Mouse (Mus musculus): ENCODE results near the gene Abcb11. TPM values are rescaled to one million over a fixed set of nuclear protein-coding genes. Genes with fewer than 3 reads are reported as not detected.

Abcb11 gene
- polyA plus RNA-seq, 2 experiments = not detected

GRCm38 (mm10) chr2:69232101-69232500 is 110.3 kb downstream of the Abcb11 start:
- DNase-seq (ENCODE audit: low spot score) (no peak), ATAC-seq (ENCODE audit: low FRiP score, low read depth) (no peak)
- no peak overlapping the region for H3K9ac ChIP-seq (ENCODE audit: low read depth, low read length, severe bottlenecking)
- H3K4me3 ChIP-seq (replicated peaks; ENCODE audit: low read length) = no peak overlapping the region
- no peak overlapping the region for H3K4me2 ChIP-seq (replicated peaks; ENCODE audit: low read depth, low read length, severe bottlenecking)
- H3K36me3 ChIP-seq (ENCODE audit: control insufficient read depth, insufficient read depth, low read length) = no peaks in the 10 kb centered on the region
- H3K9me3 ChIP-seq (ENCODE audit: control insufficient read depth, low read length) = no peaks in the 10 kb centered on the region
- no peaks in the 10 kb centered on the region for H3K27me3 ChIP-seq (ENCODE audit: control insufficient read depth, insufficient read depth, low read length)
- no peak for TF ChIP-seq POLR2A (IDR thresholded peaks at IDR 0.05; ENCODE audit: borderline replicate concordance, extremely low read depth, insufficient read depth, insufficient read length)
- no peak overlapping the region for H3K27ac ChIP-seq (replicated peaks; ENCODE audit: low read depth, low read length)
- H3K4me1 ChIP-seq (ENCODE audit: control insufficient read depth, insufficient read depth, low read length) = no peaks in the 10 kb centered on the region

- no peaks in the 10 kb centered on the region for H3K4me1 ChIP-seq (ENCODE audit: control insufficient read depth, insufficient read depth, low read length)
- H3K9me3 ChIP-seq (ENCODE audit: control insufficient read depth, low read length) = no peaks in the 10 kb centered on the region
- DNase-seq (ENCODE audit: low spot score) (no peak), ATAC-seq (ENCODE audit: low FRiP score, low read depth) (no peak)
- no peak overlapping the region for H3K4me2 ChIP-seq (replicated peaks; ENCODE audit: low read depth, low read length, severe bottlenecking)
- no peaks in the 10 kb centered on the region for H3K36me3 ChIP-seq (ENCODE audit: control insufficient read depth, insufficient read depth, low read length)
- H3K4me3 ChIP-seq (replicated peaks; ENCODE audit: low read length) = no peak overlapping the region
- TF ChIP-seq POLR2A (IDR thresholded peaks at IDR 0.05; ENCODE audit: borderline replicate concordance, extremely low read depth, insufficient read depth, insufficient read length) = no peak
- H3K27me3 ChIP-seq (ENCODE audit: control insufficient read depth, insufficient read depth, low read length) = no peaks in the 10 kb centered on the region
- 80% methylated on average over 2 of the region's 2 CpGs for WGBS
- H3K9ac ChIP-seq (ENCODE audit: low read depth, low read length, severe bottlenecking) = no peak overlapping the region
- H3K27ac ChIP-seq (replicated peaks; ENCODE audit: low read depth, low read length) = no peak overlapping the region
Observed at GRCm38 (mm10) chr2:69230137-69230536, 112.3 kb downstream of the Abcb11 start.

DNA sequence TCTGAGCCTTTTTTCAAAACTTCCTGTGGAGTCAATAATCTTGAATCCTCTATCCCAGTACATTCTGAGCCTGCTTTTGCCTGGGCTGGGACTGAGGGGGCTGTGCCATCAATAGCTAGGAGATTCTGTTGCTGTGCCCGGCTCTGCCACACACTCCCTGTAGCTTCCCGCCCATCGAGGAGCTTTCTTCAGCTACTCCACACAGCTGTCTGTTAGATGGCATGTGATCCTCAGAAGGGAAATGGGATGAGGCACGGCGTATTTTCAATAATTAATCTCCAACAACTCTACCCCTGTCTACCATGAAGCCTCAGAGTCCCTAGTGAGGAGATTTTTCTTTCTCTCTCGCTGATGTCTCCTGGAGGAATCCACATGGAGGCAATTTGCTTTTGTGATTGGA is 113.8 kb downstream of the Abcb11 start:
- ATAC-seq (ENCODE audit: low FRiP score, low read depth) (no peak), DNase-seq (ENCODE audit: low spot score) (no peak)
- no peaks in the 10 kb centered on the region for H3K27me3 ChIP-seq (ENCODE audit: control insufficient read depth, insufficient read depth, low read length)
- H3K36me3 ChIP-seq (ENCODE audit: control insufficient read depth, insufficient read depth, low read length) = no peaks in the 10 kb centered on the region
- no peaks in the 10 kb centered on the region for H3K9me3 ChIP-seq (ENCODE audit: control insufficient read depth, low read length)
- no peak for TF ChIP-seq POLR2A (IDR thresholded peaks at IDR 0.05; ENCODE audit: borderline replicate concordance, extremely low read depth, insufficient read depth, insufficient read length)
- no peak overlapping the region for H3K4me2 ChIP-seq (replicated peaks; ENCODE audit: low read depth, low read length, severe bottlenecking)
- no peak overlapping the region for H3K9ac ChIP-seq (ENCODE audit: low read depth, low read length, severe bottlenecking)
- 89% methylated on average over 6 of the region's 6 CpGs for WGBS
- H3K4me3 ChIP-seq (replicated peaks; ENCODE audit: low read length) = no peak overlapping the region
- H3K4me1 ChIP-seq (ENCODE audit: control insufficient read depth, insufficient read depth, low read length) = no peaks in the 10 kb centered on the region
- H3K27ac ChIP-seq (replicated peaks; ENCODE audit: low read depth, low read length) = no peak overlapping the region

DNA sequence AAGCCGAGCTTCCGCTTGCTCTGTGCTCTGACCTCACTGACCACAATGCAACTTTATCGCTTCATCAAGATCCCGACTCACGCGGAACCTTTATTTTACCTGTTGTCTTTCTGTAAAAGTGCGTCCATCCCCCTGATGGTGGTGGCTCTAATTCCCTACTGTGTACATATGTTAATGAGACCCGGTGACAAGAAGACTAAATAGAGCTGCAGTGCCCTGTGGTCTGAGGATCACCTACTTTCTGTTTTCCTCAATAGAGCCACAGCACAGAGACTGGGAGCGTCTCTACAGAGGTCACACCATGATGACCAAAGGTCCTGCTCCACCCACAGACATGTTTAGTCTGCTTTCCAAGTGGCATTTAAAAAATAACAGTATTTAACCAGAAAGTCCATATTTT is 115.5 kb downstream of the Abcb11 start:
- ATAC-seq (ENCODE audit: low FRiP score, low read depth) = no peak
- no peaks in the 10 kb centered on the region for H3K27me3 ChIP-seq (ENCODE audit: control insufficient read depth, insufficient read depth, low read length)
- TF ChIP-seq POLR2A (IDR thresholded peaks at IDR 0.05; ENCODE audit: borderline replicate concordance, extremely low read depth, insufficient read depth, insufficient read length) = no peak
- no peaks in the 10 kb centered on the region for H3K4me1 ChIP-seq (ENCODE audit: control insufficient read depth, insufficient read depth, low read length)
- H3K36me3 ChIP-seq (ENCODE audit: control insufficient read depth, insufficient read depth, low read length) = no peaks in the 10 kb centered on the region
- WGBS = 90% methylated on average over 9 of the region's 9 CpGs
- H3K4me2 ChIP-seq (replicated peaks; ENCODE audit: low read depth, low read length, severe bottlenecking) = no peak overlapping the region
- no peaks in the 10 kb centered on the region for H3K9me3 ChIP-seq (ENCODE audit: control insufficient read depth, low read length)
- no peak for DNase-seq (ENCODE audit: low spot score)
- H3K27ac ChIP-seq (replicated peaks; ENCODE audit: low read depth, low read length) = no peak overlapping the region
- H3K9ac ChIP-seq (ENCODE audit: low read depth, low read length, severe bottlenecking) = no peak overlapping the region
- no peak overlapping the region for H3K4me3 ChIP-seq (replicated peaks; ENCODE audit: low read length)

GRCm38 (mm10) chr2:69224724-69225123 is 117.7 kb downstream of the Abcb11 start:
- H3K9me3 ChIP-seq (ENCODE audit: control insufficient read depth, low read length) = no peaks in the 10 kb centered on the region
- no peak for TF ChIP-seq POLR2A (IDR thresholded peaks at IDR 0.05; ENCODE audit: borderline replicate concordance, extremely low read depth, insufficient read depth, insufficient read length)
- H3K27ac ChIP-seq (replicated peaks; ENCODE audit: low read depth, low read length) = no peak overlapping the region
- H3K9ac ChIP-seq (ENCODE audit: low read depth, low read length, severe bottlenecking) = no peak overlapping the region
- WGBS = 64% methylated on average over 2 of the region's 2 CpGs
- no peak for ATAC-seq (ENCODE audit: low FRiP score, low read depth)
- H3K27me3 ChIP-seq (ENCODE audit: control insufficient read depth, insufficient read depth, low read length) = no peaks in the 10 kb centered on the region
- H3K36me3 ChIP-seq (ENCODE audit: control insufficient read depth, insufficient read depth, low read length) = no peaks in the 10 kb centered on the region
- DNase-seq (ENCODE audit: low spot score) = no peak
- no peak overlapping the region for H3K4me3 ChIP-seq (replicated peaks; ENCODE audit: low read length)
- no peaks in the 10 kb centered on the region for H3K4me1 ChIP-seq (ENCODE audit: control insufficient read depth, insufficient read depth, low read length)
- H3K4me2 ChIP-seq (replicated peaks; ENCODE audit: low read depth, low read length, severe bottlenecking) = no peak overlapping the region

DNA sequence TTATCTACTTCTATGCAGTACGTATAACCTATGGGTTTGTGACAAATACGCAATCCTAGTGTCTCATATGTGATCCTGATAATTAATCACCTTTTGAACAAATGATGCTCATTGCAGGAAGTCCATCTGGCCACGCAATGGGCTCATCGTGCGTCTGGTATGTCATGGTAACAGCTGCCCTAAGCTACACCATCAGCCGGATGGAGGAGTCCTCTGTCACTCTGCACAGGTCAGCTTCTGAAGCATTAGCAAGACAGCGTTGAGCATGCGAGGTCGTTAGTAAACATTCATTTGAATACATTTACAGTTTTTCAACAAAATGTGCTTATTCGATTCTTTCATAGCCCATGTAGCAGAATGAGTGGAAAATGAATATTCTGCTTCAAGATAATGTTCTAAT is 119.6 kb downstream of the Abcb11 start:
- Histone ChIP-seq H3K27ac (replicated peaks; ENCODE audit: low read depth, low read length) (no peak overlapping the region), H3K9me3 (ENCODE audit: control insufficient read depth, low read length) (no peaks in the 10 kb centered on the region), H3K36me3 (ENCODE audit: control insufficient read depth, insufficient read depth, low read length) (no peaks in the 10 kb centered on the region), H3K4me1 (ENCODE audit: control insufficient read depth, insufficient read depth, low read length) (no peaks in the 10 kb centered on the region), H3K9ac (ENCODE audit: low read depth, low read length, severe bottlenecking) (no peak overlapping the region), H3K27me3 (ENCODE audit: control insufficient read depth, insufficient read depth, low read length) (no peaks in the 10 kb centered on the region), H3K4me2 (replicated peaks; ENCODE audit: low read depth, low read length, severe bottlenecking) (no peak overlapping the region), H3K4me3 (replicated peaks; ENCODE audit: low read length) (no peak overlapping the region)
- DNase-seq (ENCODE audit: low spot score) (no peak), ATAC-seq (ENCODE audit: low FRiP score, low read depth) (no peak)
- 81% methylated on average over 10 of the region's 10 CpGs for whole genome bisulfite sequencing
- no peak for TF ChIP-seq POLR2A (IDR thresholded peaks at IDR 0.05; ENCODE audit: borderline replicate concordance, extremely low read depth, insufficient read depth, insufficient read length)

Data from limb, embryonic 14.5 days (tissue).